Mouse (Mus musculus) thymus, postnatal 36 days (tissue): ENCODE data around the gene Tfap4.

Source experiments
- DNase-seq, 2 experiments: peaks; one replicate each; pipeline ENCODE4 v3.0.0; 2022; ENCODE audit warnings: mixed read lengths in 2 of 2

Tfap4 gene

DNA sequence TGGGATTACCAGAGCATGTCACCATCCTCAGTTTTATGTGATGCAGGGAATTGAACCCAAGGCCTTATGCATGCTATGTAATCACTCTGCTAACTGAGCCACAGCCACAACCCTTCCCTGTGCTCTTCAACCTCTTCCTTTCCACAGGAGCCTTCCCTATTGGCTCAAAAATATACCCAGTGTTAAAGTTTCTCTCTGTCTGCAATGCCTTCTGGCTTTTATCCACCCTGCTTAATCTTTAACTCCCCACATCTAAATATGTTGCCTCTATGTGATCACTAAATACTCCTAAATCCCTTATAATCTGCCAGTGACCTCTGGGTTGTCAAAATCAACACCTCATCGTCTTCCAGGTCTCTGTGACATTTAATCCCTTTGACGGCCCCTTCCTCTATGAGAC is 41.7 kb downstream of the Tfap4 start:
- no peak for DNase-seq

DNA sequence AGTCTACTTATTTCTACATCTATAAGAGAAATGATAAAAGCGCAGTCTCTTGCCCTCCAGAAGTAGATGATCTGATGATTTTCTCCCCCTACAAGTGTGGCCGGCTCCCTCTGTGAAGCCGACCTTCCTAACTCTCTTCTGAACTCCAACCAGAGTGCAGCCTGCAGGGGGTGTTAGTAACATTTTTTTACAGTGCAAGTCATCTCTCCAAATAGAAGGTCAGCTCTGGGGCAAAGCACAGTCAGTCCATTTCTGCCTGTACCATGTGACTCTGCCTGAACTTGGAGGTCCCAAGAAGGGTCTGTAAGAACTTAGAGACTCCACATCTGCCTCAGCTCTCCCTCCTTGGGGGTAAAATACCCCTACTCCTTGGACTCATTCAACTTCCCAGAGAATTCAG is 45.3 kb downstream of the Tfap4 start:
- DNase-seq: no peak

DNA sequence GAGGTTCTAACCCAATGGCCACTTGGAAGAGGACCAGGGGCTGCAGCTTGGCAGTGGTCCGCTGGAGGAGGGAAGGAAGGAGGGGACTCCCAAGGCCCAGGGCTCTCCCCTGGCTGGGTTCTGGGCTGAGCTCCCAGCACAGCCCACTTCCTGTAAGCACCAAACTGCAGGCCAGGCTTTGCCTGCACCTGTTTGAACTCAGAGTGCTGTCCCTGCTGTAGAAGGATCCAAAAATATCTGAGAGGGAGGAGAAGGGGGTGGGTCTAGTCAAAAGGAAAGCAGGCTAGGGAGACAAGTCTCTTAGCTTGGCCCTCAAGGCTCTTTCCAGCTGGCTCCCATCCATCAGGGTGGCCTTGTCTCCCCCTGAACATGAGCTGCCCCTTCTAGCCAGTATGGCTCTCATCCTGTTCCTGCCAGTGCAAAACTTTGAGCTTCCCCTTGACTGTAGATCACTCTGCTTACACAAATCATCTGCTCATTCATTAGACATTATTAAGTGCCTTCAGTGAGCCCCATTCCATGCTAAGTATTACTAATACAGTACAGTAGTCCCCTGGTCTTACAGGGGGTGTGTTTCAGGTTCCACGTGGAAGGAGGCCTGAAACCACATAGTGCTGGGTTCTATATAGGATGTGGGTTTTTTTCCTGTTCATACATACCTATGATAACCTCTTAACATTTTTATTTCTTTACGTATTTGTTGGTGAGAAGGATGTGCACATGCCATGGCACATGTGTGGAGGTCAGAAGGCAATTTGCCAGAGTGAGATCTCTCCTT is 46.8 kb downstream of the Tfap4 start:
- DNase-seq: peak; percentile 34 to 45

DNA sequence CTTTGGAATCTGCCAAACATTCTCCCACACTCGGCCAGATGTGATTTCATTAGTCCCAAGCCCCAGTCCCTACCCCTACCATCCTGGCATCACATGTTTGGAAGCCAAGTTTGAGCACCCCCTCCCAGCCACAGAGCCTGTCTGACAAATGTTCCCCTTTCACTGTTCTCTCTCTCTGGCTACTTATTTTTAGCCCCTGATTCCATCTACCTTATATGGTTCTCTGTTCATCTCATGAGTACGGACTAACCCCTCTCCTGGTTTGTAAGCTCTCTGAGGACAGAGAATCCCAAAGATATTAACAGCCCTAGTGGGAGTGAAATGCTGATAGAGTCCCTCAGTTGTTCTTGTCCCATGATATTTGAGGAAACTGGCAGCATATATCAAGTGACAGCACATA is 48.3 kb downstream of the Tfap4 start:
- no peak for DNase-seq

DNA sequence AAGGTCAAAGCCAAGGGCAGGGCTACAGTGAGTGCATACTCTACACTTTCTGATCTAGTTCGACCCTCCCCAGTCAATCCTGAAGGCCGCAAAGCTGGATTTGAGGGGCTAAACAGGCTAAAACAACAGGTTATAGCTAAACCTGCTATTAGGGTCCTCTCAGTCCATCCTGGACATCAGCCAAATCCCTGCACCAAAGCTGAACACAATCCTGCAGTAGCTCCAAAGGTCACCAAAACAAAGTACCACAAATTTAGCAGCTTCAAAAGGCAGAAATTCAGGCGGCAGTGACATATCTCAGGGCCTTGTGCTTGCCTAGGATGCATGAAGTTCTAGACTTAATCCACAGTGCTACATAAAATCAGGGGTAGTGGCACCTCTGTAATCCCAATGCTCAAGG is 53.5 kb downstream of the Tfap4 start:
- no peak for DNase-seq

DNA sequence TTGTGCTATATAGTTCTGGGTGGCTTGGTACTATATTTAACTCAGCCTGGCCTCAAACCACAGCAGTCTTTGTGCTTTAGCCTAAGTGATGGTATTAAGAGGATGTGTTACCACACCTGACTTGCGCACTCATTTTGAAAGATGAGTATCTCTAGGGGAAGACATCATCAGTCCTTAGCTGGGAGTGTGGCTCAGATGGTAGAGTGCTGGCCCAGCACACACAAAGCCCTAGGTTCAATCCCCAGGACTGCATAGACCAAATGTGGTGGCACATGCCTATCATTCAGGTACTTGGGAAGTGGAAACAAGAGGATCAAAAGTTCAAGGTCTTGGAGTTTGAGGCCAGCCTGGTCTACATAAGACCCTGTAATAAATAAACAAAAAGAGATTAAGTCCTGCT is 56.2 kb downstream of the Tfap4 start:
- DNase-seq: no peak

DNA sequence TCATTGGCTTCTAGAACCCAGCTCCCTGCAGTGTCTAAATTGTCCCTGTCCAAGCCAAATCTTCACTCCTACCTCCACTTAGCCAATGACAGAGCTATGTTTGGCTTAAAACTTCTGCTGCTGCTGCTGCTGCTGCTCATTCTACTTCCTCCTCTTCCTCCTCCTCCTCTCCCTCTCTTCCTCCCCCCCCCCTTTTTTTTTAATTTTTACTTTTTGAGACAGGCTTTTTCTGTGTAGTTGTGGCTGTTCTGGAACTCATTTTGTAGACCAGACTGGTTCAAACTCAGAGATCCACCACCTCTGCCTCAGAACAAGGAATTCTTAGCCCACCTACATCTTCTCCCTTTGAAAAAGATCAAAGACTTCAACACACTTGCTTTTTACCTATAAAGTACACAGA is 57.1 kb downstream of the Tfap4 start:
- no peak for DNase-seq

DNA sequence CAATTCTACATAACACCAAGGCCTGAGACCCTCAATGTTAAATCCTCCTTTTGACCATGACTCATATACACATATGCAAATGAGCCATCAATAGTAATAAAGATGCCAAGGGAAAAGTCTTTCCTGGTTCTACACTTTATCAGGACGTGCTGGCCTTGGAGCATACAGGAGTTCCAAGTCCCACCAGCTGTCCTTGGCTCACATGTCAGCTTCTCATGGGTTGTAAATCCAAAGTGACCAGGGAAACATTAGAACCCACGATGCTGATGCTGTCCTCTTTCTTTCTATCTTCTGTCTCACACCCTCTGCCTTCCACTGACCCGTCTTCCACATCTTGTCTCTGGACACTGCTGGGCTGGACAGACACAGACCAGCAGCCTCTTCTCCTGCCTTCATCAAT is 58.0 kb downstream of the Tfap4 start:
- no peak for DNase-seq

DNA sequence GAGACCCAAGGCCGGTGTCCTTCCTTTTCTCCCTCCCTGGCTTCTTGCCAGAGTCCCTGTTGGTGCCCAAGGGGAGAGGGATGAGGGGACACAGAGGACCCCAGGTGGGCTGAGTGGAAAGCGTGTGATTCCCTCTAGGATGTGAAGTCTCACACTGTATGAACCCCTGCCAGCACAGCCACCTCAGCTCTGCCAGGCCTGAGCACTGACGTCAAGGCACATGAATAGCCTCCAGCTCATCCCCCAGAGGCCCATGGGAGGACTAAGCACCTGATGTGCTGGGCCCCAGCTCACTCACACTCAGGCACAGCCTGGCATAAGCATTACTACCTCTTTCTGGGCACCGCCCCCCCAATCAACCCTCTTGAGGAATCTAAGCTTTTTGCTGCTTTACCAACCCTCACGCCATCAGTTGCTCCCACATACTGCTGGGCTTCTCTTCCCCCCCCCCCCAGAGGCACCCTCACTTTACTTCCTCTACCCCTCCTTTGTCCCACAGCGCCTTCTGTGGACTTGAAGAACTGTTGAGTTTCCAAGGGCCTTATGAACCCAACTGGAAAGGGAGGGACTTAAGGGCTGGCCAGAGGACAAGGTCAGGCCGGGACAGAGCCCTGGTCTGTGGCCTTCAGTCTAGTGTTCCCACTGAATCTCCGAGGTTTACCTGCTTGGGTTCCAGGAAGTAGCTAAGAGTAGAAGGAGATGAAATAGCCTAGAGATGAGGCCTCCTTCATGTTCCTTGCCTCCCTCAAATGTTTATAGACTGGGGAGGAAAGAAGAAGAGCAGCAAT is 58.9 kb downstream of the Tfap4 start:
- no peak for DNase-seq

DNA sequence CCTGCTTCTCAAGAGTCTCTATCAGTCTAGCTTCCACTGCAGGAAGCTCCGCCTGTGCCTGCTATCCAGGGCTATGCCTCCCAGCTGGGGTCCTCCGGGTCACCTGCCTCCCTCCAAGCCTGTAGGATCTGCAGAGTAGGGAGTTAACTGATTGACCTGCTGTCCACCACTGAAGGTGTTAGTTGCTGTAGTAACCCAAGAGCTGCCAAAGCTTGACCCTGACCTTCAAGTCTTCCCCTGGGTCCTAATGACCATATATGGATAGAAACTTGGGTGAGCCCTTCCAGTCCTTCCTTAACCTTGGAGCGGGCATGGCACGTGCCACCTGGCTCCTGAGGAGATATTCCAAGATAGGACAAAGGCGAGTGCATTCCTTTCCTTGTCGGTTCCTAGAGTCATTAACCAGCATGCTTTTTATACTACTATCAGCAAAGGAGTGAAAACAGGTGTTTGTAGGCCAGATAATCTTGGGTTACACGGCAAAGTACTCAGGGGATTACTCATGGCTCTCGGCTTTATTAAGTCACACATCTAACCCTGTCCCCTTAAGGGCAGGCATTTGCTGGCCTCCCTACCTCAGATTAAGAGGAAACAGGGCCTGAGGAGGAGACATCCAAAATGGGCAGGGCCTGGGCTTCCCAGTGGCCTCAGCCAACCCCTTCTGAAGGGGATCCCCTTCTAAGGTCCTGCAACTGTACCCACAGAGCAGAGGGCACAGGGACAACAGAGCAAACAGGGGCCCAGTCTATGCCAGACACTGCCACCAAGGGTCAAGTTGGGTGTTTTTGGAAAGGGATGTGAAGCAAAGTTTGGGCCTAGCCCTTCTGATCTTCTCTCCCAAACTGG is 61.7 kb downstream of the Tfap4 start:
- no peak for DNase-seq

DNA sequence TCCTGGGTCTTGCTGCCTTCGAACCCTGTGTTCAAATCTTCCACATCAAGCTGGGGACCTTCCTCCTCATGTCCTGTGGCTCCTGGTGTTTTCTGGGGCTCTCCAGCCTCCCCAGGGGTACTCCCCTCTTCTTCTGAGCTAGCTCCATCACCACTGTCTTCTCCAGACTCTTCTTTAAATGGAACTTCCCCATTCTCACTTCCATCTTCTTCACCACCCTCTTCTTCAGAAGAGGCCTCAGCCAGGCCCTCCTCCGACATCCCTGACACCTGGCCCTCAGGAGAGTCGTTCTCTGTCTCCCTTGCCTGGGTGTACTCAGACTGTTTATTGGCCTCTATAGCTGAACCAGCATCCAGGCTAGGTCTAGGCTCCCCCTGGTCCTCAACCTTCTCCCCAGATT is 63.2 kb downstream of the Tfap4 start:
- no peak for DNase-seq

DNA sequence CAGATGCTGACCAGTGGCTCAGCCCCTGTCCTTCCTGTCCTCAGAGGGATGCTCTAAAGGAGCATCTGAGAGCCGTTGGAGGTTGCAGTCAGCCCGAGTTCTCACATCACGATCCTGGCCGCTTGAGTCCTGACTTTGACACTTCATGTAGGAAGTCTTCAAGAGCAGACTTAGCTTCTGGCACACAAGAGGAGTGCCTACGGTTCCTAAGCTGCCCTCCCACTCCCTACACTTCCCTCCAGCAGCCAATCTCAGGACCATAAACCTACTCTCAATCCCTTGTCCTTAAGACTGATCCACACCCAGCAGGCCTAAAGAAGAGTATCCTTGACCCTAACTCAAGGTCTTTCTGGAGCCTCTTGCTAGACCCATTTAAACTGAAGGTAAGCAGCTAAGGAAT is 63.8 kb downstream of the Tfap4 start:
- DNase-seq: peak in 1 of 2 experiments; percentile 40
